Mouse (Mus musculus): ENCODE results near the gene Kdm6b.

Gene Kdm6b

GRCm38 (mm10) chr11:69413221-69414181 is at the start of gene Kdm6b:
Gene Kdm6b (minus strand): TSS chr11:69413675.
- peak; percentile 86 for DNase-seq

- DNase-seq = no peak
Measured at GRCm38 (mm10) chr11:69461568-69461967, 48.1 kb upstream of the Kdm6b start.

GRCm38 (mm10) chr11:69459883-69460282 is 46.4 kb upstream of the Kdm6b start:
- no peak for DNase-seq

- DNase-seq = peak; percentile 73
Measured at GRCm38 (mm10) chr11:69457006-69457579, 43.6 kb upstream of the Kdm6b start.

- no peak for DNase-seq
Measured at GRCm38 (mm10) chr11:69452114-69452867, 38.8 kb upstream of the Kdm6b start.

GRCm38 (mm10) chr11:69447299-69447698 is 33.8 kb upstream of the Kdm6b start:
- DNase-seq = no peak

GRCm38 (mm10) chr11:69443328-69443727 is 29.9 kb upstream of the Kdm6b start:
- no peak for DNase-seq

- DNase-seq = no peak
Measured at GRCm38 (mm10) chr11:69437291-69437690, 23.8 kb upstream of the Kdm6b start.

GRCm38 (mm10) chr11:69433189-69433588 is 19.7 kb upstream of the Kdm6b start:
- no peak for DNase-seq

GRCm38 (mm10) chr11:69432640-69432982 is 19.1 kb upstream of the Kdm6b start:
- no peak for DNase-seq

GRCm38 (mm10) chr11:69431829-69432639 is 18.6 kb upstream of the Kdm6b start:
- peak; percentile 80 for DNase-seq

GRCm38 (mm10) chr11:69430631-69431030 is 17.2 kb upstream of the Kdm6b start:
- no peak for DNase-seq

GRCm38 (mm10) chr11:69429313-69429712 is 15.8 kb upstream of the Kdm6b start:
- no peak for DNase-seq

- peak; percentile 82 for DNase-seq
Measured at GRCm38 (mm10) chr11:69428751-69429150, 15.3 kb upstream of the Kdm6b start.

GRCm38 (mm10) chr11:69426246-69426645 is 12.8 kb upstream of the Kdm6b start:
- DNase-seq = no peak

GRCm38 (mm10) chr11:69423885-69424284 is 10.4 kb upstream of the Kdm6b start:
- DNase-seq = no peak

GRCm38 (mm10) chr11:69422842-69423241 is 9.4 kb upstream of the Kdm6b start:
- DNase-seq = no peak

- DNase-seq = no peak
Measured at GRCm38 (mm10) chr11:69421131-69421977, 7.9 kb upstream of the Kdm6b start.

GRCm38 (mm10) chr11:69420554-69421000 is 7.1 kb upstream of the Kdm6b start:
- no peak for DNase-seq

GRCm38 (mm10) chr11:69419813-69420553 is 6.5 kb upstream of the Kdm6b start:
- DNase-seq = peak; percentile 70

GRCm38 (mm10) chr11:69419443-69419812 is 6.0 kb upstream of the Kdm6b start:
- peak; percentile 53 for DNase-seq
